Mouse (Mus musculus) ES-Bruce4 (cell line): ENCODE measurements around the gene Sf3a3.

Experiments used
- CTCF ChIP-seq: IDR thresholded peaks from one replicate; pipeline ENCODE4 v1.8.1; 2011; ENCODE audit warnings: low read depth, low read length
- POLR2A ChIP-seq: IDR thresholded peaks from one replicate; pipeline ENCODE4 v1.8.1; 2011; ENCODE audit warnings: low read length; ENCODE audit not compliant: insufficient read depth

GRCm38 (mm10) chr4:124761201-124761600 is 46.6 kb downstream of the Sf3a3 start:
- TF ChIP-seq CTCF (no peak), POLR2A (no peak)
